Mouse (Mus musculus) subcutaneous adipose tissue, adult 2 months (tissue): ENCODE data around the gene Pcnx. TPM values are rescaled to one million over a fixed set of nuclear protein-coding genes. Genes with fewer than 3 reads are reported as not detected.

Source experiments
- polyA plus RNA-seq: library from polyadenylated mRNA; depleted of rRNA; stranded (reverse); fragments of >200 nt; gene quantifications from 2 replicates; pipeline ENCODE4 v1.2.3, GENCODE M21; 2012; ENCODE audit warnings: low replicate concordance; rRNA removed

Gene Pcnx
- 33.6 and 52.9 TPM in 2 replicates for polyA plus RNA-seq

DNA sequence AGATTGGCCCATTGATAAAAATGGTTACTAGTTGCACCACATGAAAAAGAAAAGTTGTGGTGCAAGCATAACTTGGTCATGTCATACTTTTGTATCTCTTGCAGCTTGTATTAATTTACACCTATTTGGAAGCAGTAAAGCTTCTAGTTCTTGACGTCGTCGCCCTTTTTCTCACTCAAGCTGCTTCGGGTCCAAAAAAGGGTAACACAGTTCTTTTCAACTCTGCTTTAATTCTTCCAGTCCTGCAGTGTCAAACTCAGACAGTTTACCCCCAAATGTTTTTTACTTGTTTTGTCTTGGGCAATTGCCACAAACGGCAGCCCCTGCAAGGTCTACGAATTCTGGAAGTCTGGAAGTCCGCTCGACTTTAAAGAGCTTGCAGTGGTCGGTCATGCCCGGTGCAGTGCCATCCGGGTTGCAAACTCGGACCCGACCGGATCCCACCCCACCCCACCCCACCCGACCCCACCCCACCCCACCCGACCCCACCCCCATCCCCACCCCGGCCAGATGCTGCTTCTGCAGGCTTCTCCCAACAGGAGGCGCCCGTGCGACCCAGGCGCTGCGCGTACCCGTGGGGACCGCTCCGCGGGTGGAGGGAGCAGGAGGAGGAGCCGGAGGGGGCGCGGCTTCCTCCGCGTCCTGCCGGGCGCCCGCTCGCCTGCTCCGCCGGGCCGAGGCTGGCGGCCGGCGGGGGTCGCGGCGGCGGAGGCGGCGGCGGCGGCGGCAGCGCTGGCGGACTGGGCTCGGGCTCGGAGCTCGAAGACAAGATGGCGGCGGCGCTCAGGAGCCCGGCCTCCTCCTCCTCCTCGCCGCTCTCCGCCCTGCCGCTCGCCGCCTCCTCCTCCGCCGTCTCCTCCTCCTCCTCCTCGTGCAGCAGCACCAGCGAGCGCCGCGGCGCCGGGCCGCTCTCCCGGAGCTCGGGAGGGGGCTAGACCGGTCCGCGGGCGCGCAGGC, at the start of gene Pcnx:
Gene Pcnx (plus strand): TSS at position 673 of the 957 bp plus-strand sequence.

Other genes starting within 250 kb of the Pcnx start
- 1.4 and 4.6 TPM in 2 replicates for gene Ttc9, start 228.8 kb upstream of the Pcnx start, polyA plus RNA-seq
- 0.20 and 1.9 TPM in 2 replicates for gene Map3k9, start 78.8 kb upstream of the Pcnx start, polyA plus RNA-seq